Mouse (Mus musculus): Measurements from ENCODE around the gene St7. TPM values are rescaled to one million over a fixed set of nuclear protein-coding genes. Genes with fewer than 3 reads are reported as not detected.

The St7 gene
- total RNA-seq, 2 experiments from 2014 or later: 33.5 to 35.9 TPM

DNA sequence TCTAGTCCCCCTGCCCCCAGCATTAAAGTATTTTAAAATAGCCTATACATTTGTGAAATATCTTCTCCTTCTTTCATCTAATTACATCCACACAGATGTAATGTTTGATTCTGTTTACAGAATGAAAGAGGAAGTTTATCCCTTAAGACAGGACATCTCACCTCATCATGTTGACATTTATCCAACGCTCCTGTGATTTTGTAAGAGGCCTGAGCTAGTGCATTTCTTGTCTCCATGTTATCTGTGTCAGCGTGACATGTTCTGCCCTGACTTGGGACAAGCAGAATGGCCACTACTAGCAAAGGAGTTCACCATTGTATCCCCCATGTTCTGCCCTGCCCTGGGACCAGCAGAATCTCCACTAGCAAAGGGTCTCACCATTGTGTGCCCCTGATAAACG lies 270.7 kb downstream of the St7 start:
- DNase-seq: no peak

DNA sequence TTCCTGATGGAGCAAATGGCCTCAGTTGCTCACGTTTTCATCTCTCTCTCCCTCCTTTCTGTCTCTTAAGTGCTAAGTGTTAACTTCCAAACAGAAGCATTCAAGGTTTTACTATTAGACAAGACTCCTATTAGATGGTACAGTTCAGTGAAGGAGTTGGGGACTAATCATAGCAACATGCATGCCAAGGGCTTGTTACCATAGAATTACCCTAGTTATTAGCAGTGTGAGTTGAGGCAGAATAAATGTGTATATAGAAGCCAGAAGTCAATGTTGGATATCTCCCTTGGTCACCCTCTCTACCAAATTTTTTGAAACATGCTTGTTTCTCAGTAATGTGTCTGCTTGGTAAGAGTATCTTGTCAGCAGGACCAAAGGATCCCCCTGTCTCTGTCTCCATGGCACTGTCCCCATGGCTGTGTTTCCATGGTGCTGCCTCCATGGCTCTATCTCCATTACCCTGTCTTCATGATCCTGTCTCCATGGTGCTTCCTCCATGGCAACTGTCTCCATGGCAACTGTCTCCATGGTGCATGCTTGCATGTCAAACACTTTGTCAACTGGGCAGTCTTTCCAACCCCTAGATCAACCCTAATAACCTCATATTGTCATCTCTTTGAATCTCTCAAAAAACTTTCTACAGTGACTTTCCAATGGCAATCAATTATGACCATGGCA lies 275.9 kb downstream of the St7 start:
- no peak for DNase-seq

- DNase-seq: no peak
These were observed 277.1 kb downstream of the St7 start for GRCm38 (mm10) chr6:17969815-17970214.

GRCm38 (mm10) chr6:17971393-17971792 lies 278.7 kb downstream of the St7 start:
- DNase-seq: no peak

DNA sequence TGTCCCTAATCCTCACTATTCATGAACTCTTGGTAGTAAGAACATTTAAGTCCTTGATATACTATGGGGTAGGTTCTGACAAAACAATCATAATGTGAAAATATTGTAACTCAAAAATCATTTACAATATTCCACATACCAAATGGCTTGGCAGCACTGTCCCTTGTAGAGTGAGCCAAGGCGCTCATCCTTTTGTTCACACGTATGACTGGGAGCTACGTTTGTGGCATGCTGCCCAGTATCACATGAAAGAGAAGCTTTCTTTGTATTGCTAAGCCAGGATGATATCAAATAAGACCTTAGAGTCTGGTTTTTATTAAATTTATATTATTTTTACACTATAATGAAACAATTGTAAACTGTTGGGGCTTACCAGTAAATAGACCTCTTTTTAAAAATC lies 281.7 kb downstream of the St7 start:
- DNase-seq: no peak

DNA sequence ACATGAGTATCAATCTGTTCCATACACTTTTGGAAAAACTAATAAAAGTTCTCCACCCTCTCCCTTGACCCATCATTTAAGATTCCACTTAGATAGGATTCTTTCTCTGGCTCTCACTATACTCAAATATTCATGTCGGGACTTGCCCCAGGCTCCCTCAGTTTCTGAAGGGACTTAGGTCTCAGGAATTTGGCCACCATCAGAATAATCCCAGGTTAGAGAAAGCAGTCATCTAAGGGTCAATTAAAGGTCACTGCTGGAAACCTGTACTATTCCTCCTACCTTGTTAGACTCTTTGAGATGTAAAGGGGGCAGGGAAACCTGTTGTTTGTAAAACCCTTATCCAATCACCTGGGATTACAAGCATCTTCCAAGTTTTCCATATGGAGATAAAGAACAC lies 284.4 kb downstream of the St7 start:
- no peak for DNase-seq

DNA sequence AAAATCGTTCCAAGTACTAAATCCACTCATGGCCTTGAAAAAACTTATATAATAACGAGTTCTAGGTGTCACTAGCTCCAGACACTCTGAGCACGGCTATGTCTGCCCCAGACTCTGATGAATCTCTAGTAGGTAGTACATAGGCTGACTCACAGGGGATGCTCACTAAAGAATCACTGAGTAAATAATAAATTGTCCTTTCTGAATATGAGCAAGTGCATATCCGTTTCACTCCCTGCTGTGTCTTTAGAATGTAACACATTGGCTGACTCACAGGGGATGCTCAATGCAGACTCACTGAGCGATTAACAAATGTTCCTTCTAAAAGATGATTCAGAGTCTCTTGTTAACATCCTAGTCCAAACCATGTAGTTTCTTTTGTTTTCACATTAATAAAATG lies 285.6 kb downstream of the St7 start:
- DNase-seq: no peak

DNA sequence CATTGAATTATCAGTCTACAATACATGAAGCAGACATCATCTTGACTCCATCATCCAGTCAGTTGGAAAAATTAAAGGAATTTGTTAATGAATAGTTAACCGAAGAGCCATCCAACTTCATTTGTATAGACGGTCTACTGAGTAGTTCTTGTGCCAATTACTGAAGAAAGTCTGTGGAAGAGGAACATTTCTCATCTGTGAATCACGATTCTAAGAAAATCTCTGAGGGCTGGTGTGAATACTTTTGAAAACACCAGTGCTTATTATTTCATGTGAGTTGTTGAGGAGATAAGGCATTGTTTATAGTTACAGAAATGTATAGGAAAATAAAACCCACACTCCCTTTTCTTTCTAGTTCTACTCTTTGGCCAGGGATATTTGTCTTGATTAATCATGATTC lies 286.1 kb downstream of the St7 start:
- DNase-seq: no peak

- no peak for DNase-seq
These were observed 286.6 kb downstream of the St7 start for GRCm38 (mm10) chr6:17979361-17979760.

- DNase-seq: no peak
These were observed 297.7 kb downstream of the St7 start for GRCm38 (mm10) chr6:17990173-17991028.

DNA sequence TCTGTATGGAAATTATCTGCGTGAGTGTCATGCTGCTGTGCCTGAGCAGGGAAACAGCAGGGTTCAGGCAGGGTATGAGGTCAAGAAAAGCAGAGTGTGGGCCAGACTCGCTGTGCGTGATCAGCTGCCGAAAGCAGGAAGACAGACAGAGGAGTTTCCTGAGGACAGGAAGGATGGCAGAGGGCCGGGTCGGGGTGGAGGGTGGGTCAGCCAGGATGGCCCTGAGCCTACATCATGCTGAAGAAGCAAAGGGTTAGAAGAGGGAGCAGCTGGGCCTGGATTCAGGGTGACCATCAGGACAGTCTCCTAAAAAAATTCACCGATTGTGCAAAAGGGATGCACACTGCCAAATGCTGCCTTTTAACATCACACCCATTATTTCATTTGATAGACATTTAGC lies 298.9 kb downstream of the St7 start:
- DNase-seq: no peak

Other genes with a start within 250 kb of the St7 start
- gene Met, start 229.1 kb upstream of the St7 start, total RNA-seq (2021): 1 to 10 TPM; 4.3 to 5.1 TPM
- 100 to 1,000 TPM; 159 to 165 TPM for gene Capza2, start 56.7 kb upstream of the St7 start, total RNA-seq (2021)

All from heart, postnatal 4 days (tissue).